In the genomic region with DNA sequence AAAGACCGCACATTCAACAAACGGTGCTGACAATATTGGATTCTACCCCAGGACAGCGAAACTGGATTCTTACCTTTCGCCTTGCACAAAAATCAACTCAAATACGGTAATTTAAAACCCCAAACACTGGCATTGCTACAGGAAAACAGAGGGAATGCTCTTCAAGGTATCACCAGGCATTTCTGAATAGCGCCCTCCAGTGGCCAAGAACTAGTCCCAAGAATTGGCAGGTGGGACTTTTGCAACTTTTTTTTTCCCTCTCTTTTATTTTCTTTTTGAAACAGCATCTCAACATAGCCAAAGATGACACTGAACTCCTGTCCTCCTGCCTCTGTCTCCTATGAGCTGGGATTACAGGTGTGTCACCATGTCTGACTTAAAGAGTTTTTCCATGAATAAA, we compare ENCODE assay signal across 9 mouse cellular contexts. TPM values are rescaled to one million over a fixed set of nuclear protein-coding genes. Genes with fewer than 3 reads are reported as not detected.
DNase-seq lines count a peak whose midpoint lies in the region; ATAC-seq and TF ChIP-seq lines count a peak whose summit lies in the region.
"Had no signal": no experiment of that assay in that cellular context is flagged by ENCODE, and none has a peak within 500 bp of the region (broad histone marks: within the 10 kb centered on the region; RNA-seq: fewer than 3 reads in every experiment).

No protein-coding gene starts in this region.

- ATAC-seq in kidney, embryonic 15.5 days (replicated peaks; ENCODE audit: low FRiP score): no peak

- H3K4me2 ChIP-seq in kidney, embryonic 15.5 days: no peak overlapping the region
- H3K4me2 ChIP-seq: lung, embryonic 15.5 days; stomach, embryonic 15.5 days had no signal

- peak; percentile 6 to 44 for DNase-seq in kidney, postnatal 36 days
- DNase-seq in CD4-positive helper T cell, adult 2 months (ENCODE audit: low read depth, low spot score): peak; percentile 34
- DNase-seq in ES-E14 (ENCODE audit: low read depth, low spot score): peak; percentile 61
- peak; percentile 62 for DNase-seq in embryo, embryonic 10 days (ENCODE audit: low spot score)
- DNase-seq in thymus, postnatal 14 days: peak; percentile 42
- DNase-seq in gastrocnemius, adult 8-10 months (ENCODE audit: low spot score in 2 of 2): no peak

- H3K9ac ChIP-seq in kidney, embryonic 15.5 days: no peak overlapping the region
- no peak overlapping the region for H3K9ac ChIP-seq in ES-E14 (ENCODE audit: insufficient read depth, low read depth, low read length, poor library complexity, severe bottlenecking)
- H3K9ac ChIP-seq: lung, embryonic 15.5 days; stomach, embryonic 15.5 days had no signal

- H3K9me3 ChIP-seq in kidney, embryonic 15.5 days (replicated peaks): no peaks in the 10 kb centered on the region
- no peaks in the 10 kb centered on the region for H3K9me3 ChIP-seq in ES-E14 (ENCODE audit: control insufficient read depth, insufficient read depth, low read depth, low read length)
- H3K9me3 ChIP-seq: lung, embryonic 15.5 days; stomach, embryonic 15.5 days had no signal

- H3K36me3 ChIP-seq in kidney, embryonic 15.5 days: no peaks in the 10 kb centered on the region
- H3K36me3 ChIP-seq in ES-E14 (ENCODE audit: control insufficient read depth, insufficient read depth, low read length, poor library complexity, severe bottlenecking): no peaks in the 10 kb centered on the region
- H3K36me3 ChIP-seq: lung, embryonic 15.5 days; stomach, embryonic 15.5 days had no signal

- H3K4me3 ChIP-seq in kidney, embryonic 15.5 days (replicated peaks): no peak overlapping the region
- H3K4me3 ChIP-seq in ES-E14 (ENCODE audit: insufficient read depth in 1 of 2, low read depth in 1 of 2, low read length in 2 of 2, poor library complexity in 1 of 2, severe bottlenecking in 1 of 2): no peak overlapping the region
- H3K4me3 ChIP-seq: lung, embryonic 15.5 days; stomach, embryonic 15.5 days had no signal

- H3K4me1 ChIP-seq in kidney, embryonic 15.5 days: no peaks in the 10 kb centered on the region
- no peaks in the 10 kb centered on the region for H3K4me1 ChIP-seq in ES-E14 (ENCODE audit: control insufficient read depth in 2 of 2, insufficient read depth in 2 of 2, low read length in 2 of 2, poor library complexity in 1 of 2)
- H3K4me1 ChIP-seq: lung, embryonic 15.5 days; stomach, embryonic 15.5 days had no signal

- no peak overlapping the region for H3K27ac ChIP-seq in kidney, embryonic 15.5 days
- H3K27ac ChIP-seq in ES-E14 (ENCODE audit: insufficient read depth, low read depth, low read length, poor library complexity, severe bottlenecking): no peak overlapping the region
- H3K27ac ChIP-seq: lung, embryonic 15.5 days; stomach, embryonic 15.5 days had no signal

- in situ Hi-C loops in ES-E14 (cut with MboI; ENCODE audit: low sequenced_read_pairs in 2 of 2, unreplicated experiment in 2 of 2): no loop called here

- H3K27me3 ChIP-seq in kidney, embryonic 15.5 days: no peaks in the 10 kb centered on the region
- H3K27me3 ChIP-seq: lung, embryonic 15.5 days; stomach, embryonic 15.5 days had no signal

- WGBS in kidney, embryonic 15.5 days: 52% methylated on average over 6 of the region's 6 CpGs

TF ChIP-seq in ES-E14, 5 proteins besides CTCF, POLR2A, EP300 and RAD21:
- peak; percentile 83 for TF ChIP-seq ZNF384 (IDR thresholded peaks at IDR 0.05; ENCODE audit: low read depth, low read length)
- no peak for TF ChIP-seq CHD2 (IDR thresholded peaks at IDR 0.05; ENCODE audit: low read depth, low read length)
- no peak for TF ChIP-seq HCFC1 (IDR thresholded peaks at IDR 0.05; ENCODE audit: borderline replicate concordance, insufficient read depth, low read length)
- TF ChIP-seq MAFK (IDR thresholded peaks at IDR 0.05; ENCODE audit: insufficient read depth, low read depth, low read length): no peak

RNA-seq across cellular contexts. Expression of gene Bend6, which starts 31.9 kb away (rescaled TPM):
- polyA plus RNA-seq in kidney, embryonic 15.5 days (2015; fragmentation: Nextera tagmentation; extraction: Ambion mirVana): 0.48 and 0.64 TPM in 2 replicates
- 0.48 and 0.89 TPM in 2 replicates for total RNA-seq in ES-E14 (2012; rRNA removed)
- total RNA-seq in gastrocnemius, adult 8-10 months (2022): 1 to 10 TPM; 2.6 to 5.1 (median 4.2) TPM

RNA-seq across cellular contexts. Expression of gene Dst, which starts 32.3 kb away (rescaled TPM):
- polyA plus RNA-seq in kidney, embryonic 15.5 days (2015; fragmentation: Nextera tagmentation; extraction: Ambion mirVana): 25.6 and 27.9 TPM in 2 replicates
- total RNA-seq in ES-E14 (2012; rRNA removed): 186 and 247 TPM in 2 replicates
- 100 to 1,000 TPM; 270 to 449 (median 334) TPM for total RNA-seq in gastrocnemius, adult 8-10 months (2022)

Comparison
In these comparisons a context has a peak if more than half of its experiments do, and no peak if none do; other contexts are left out.
1. DNase-seq: peak in kidney, postnatal 36 days (2 of 2), CD4-positive helper T cell, adult 2 months (single experiment), ES-E14 (single experiment), embryo, embryonic 10 days (single experiment) and thymus, postnatal 14 days (single experiment); none in gastrocnemius, adult 8-10 months (0 of 2).